Mouse (Mus musculus) G1E (cell line): ENCODE results near the gene Aldh3b2. TPM values are rescaled to one million over a fixed set of nuclear protein-coding genes. Genes with fewer than 3 reads are reported as not detected.

ENCODE experiments used
- ATAC-seq: 2 replicates; pipeline ENCODE4 v1.8.0; 2016; ENCODE audit warnings: mild to moderate bottlenecking; ENCODE audit not compliant: insufficient number of reproducible peaks, poor library complexity, low FRiP score, severe bottlenecking; ENCODE audit errors: extremely low read depth
- DNase-seq: peaks from one replicate; pipeline ENCODE4 v3.0.0; 2012; ENCODE audit warnings: low spot score
- H3K27me3 ChIP-seq: 2 replicates; pipeline ENCODE4 v1.6.1; 2012; ENCODE audit warnings: mild to moderate bottlenecking, low read length, inconsistent platforms; ENCODE audit not compliant: insufficient read depth
- H3K36me3 ChIP-seq: replicated peaks from 2 replicates; pipeline ENCODE3; 2012; ENCODE audit warnings: mild to moderate bottlenecking, inconsistent platforms
- H3K4me1 ChIP-seq: 2 replicates; pipeline ENCODE4 v1.6.1; 2012; ENCODE audit warnings: low read depth, low read length, inconsistent platforms, mixed read lengths; ENCODE audit not compliant: insufficient read depth
- H3K4me3 ChIP-seq: 2 replicates; pipeline ENCODE4 v1.5.1; 2012; ENCODE audit warnings: low read depth, mild to moderate bottlenecking, inconsistent platforms, low read length, moderate library complexity, mixed read lengths
- H3K9me3 ChIP-seq: replicated peaks from 2 replicates; pipeline ENCODE4 v1.6.1; 2012; ENCODE audit warnings: inconsistent platforms
- CTCF ChIP-seq: IDR thresholded peaks from 2 replicates; pipeline ENCODE4 v1.5.1; 2012; ENCODE audit warnings: low read depth, low read length, inconsistent platforms, mixed read lengths
- GATA1 ChIP-seq: IDR thresholded peaks from 2 replicates; pipeline ENCODE4 v1.6.1; 2012; ENCODE audit warnings: borderline replicate concordance, low read length, inconsistent platforms, mixed read lengths
- GATA2 ChIP-seq: IDR thresholded peaks from 2 replicates; pipeline ENCODE4 v1.6.1; 2012; ENCODE audit warnings: low read depth, low read length, inconsistent platforms, borderline replicate concordance
- POLR2AphosphoS5 ChIP-seq: IDR thresholded peaks from 2 replicates; pipeline ENCODE4 v1.6.1; 2012; ENCODE audit warnings: low read depth, low read length, inconsistent platforms; ENCODE audit not compliant: insufficient replicate concordance
- TAL1 ChIP-seq: conservative IDR thresholded peaks from 2 replicates; pipeline ENCODE4 v1.6.1; 2012; ENCODE audit warnings: low read depth, low read length, inconsistent platforms, mixed read lengths
- polyA plus RNA-seq: library from polyadenylated mRNA; stranded (reverse); fragments of >175 nt; gene quantifications from 2 replicates; pipeline ENCODE4 v1.2.3, GENCODE M21; 2012
- total RNA-seq, 2 experiments: library from RNA; stranded (forward) in 1 of 2; stranded (reverse) in 1 of 2; fragments of 200-1000 nt in 1 of 2; fragments of >200 nt in 1 of 2; fragmentation: Nextera tagmentation in 1 of 2; gene quantifications; 2 replicates each; pipeline ENCODE4 v1.2.3; 2014 to 2017

The Aldh3b2 gene
- total and polyA plus RNA-seq, 3 experiments: 0.11 TPM; not detected in 2

GRCm38 (mm10) chr19:3926279-3926678, 45.8 kb upstream of the Aldh3b2 start:
- ATAC-seq: no peak
- no peak for TF ChIP-seq TAL1
- TF ChIP-seq GATA2: no peak
- TF ChIP-seq GATA1: no peak
- TF ChIP-seq POLR2AphosphoS5: no peak
- no peak for TF ChIP-seq CTCF
- no peaks in the 10 kb centered on the region for H3K36me3 ChIP-seq
- H3K27me3 ChIP-seq: peaks cover 66% of the 10 kb centered on the region
- peaks cover 5% of the 10 kb centered on the region; the same call in 1 of the 2 replicates for H3K4me1 ChIP-seq
- no peak overlapping the region for H3K4me3 ChIP-seq
- DNase-seq: no peak
- no peaks in the 10 kb centered on the region for H3K9me3 ChIP-seq

GRCm38 (mm10) chr19:3926685-3927084, 45.4 kb upstream of the Aldh3b2 start:
- no peak for ATAC-seq
- no peak for TF ChIP-seq GATA2
- TF ChIP-seq GATA1: no peak
- TF ChIP-seq TAL1: no peak
- no peak for TF ChIP-seq POLR2AphosphoS5
- no peak for TF ChIP-seq CTCF
- Histone ChIP-seq H3K4me3 (no peak overlapping the region), H3K4me1 (peaks cover 5% of the 10 kb centered on the region; the same call in 1 of the 2 replicates), H3K9me3 (no peaks in the 10 kb centered on the region), H3K36me3 (no peaks in the 10 kb centered on the region), H3K27me3 (peaks cover 64% of the 10 kb centered on the region)
- no peak for DNase-seq

DNA sequence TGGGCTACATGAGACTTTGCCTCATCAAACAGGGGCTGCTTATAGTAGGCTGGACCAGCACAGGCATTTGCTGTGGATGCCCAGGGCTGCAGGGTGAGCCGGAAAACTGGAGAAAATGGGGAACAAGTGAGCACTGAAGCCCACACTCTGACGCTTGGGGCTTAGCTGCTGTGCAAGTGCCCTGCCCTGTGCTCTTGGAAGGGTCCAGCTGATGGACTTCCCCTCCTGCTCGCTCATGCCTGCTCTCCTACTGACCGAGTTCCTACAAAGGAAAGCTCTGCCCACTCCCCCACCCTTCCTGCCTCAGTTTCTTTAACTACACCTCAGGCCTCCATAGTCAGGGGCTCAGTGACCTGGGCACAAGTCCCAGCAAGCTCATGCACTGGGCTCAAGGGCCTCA, 44.1 kb upstream of the Aldh3b2 start:
- TF ChIP-seq TAL1: no peak
- no peak for TF ChIP-seq POLR2AphosphoS5
- no peak for TF ChIP-seq CTCF
- TF ChIP-seq GATA1: no peak
- TF ChIP-seq GATA2: no peak
- DNase-seq (no peak), ATAC-seq (no peak)
- Histone ChIP-seq H3K27me3 (peaks cover 58% of the 10 kb centered on the region), H3K4me1 (peaks cover 5% of the 10 kb centered on the region; the same call in 1 of the 2 replicates), H3K9me3 (no peaks in the 10 kb centered on the region), H3K4me3 (no peak overlapping the region), H3K36me3 (no peaks in the 10 kb centered on the region)

GRCm38 (mm10) chr19:3928779-3929178, 43.3 kb upstream of the Aldh3b2 start:
- TF ChIP-seq POLR2AphosphoS5 (no peak), GATA2 (no peak), TAL1 (no peak), GATA1 (no peak), CTCF (no peak)
- no peaks in the 10 kb centered on the region for H3K9me3 ChIP-seq
- no peak for ATAC-seq

DNA sequence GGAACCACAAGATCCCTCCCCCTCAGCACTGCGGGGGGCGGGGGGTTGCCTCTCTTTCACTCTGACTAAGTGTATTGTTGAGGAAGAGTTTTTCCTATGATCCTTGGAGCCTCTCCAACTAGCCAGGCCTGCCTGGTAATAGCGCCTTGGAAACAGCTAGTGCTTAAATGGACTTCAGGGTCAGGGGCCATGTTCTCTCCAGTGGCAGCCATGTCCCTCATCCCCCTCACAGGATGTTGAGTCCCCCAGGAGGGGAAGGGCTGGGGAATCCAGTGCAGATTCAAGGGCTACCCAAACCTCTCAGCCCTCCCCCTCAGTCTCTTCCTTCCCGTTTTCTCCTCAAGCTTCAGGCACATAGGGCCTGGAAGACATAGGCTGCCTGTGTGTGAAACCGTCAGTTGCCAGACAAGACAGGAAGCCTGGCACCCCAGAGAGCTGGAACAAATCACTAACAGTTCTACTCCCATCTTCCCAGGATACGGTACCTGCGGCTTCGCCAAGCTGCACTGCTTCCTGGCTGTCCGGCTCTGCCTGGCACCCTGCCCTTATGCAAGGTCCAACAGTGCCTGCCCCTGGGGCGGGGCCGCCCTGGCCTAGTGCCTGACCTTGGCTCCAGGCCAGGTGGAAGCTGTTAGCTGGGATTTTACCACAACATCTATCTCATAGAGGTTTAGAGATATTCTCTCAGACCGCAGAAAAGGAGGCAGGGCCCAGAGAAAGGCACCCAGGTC, 42.8 kb upstream of the Aldh3b2 start, which contains the start of gene Aldh3b1:
Gene Aldh3b1, minus strand, starts transcription at position 598 of the 731 bp plus-strand sequence.
- no peak for TF ChIP-seq POLR2AphosphoS5
- TF ChIP-seq GATA2: no peak
- TF ChIP-seq TAL1: no peak
- TF ChIP-seq CTCF: no peak
- no peak for TF ChIP-seq GATA1
- H3K9me3 ChIP-seq: no peaks in the 10 kb centered on the region
- ATAC-seq (no peak), DNase-seq (no peak)
- H3K4me1 ChIP-seq: no peaks in the 10 kb centered on the region; the same call in 1 of the 2 replicates
- peaks cover 54% of the 10 kb centered on the region for H3K27me3 ChIP-seq
- H3K4me3 ChIP-seq: no peak within 1 kb of the TSS
- H3K36me3 ChIP-seq: no peaks in the 10 kb centered on the region

More at GRCm38 (mm10) chr19:3928779-3929178, 43.3 kb upstream of the Aldh3b2 start:
- no peak for DNase-seq
- peaks cover 54% of the 10 kb centered on the region for H3K27me3 ChIP-seq
- no peaks in the 10 kb centered on the region for H3K36me3 ChIP-seq
- no peak overlapping the region for H3K4me3 ChIP-seq
- no peaks in the 10 kb centered on the region; the same call in 1 of the 2 replicates for H3K4me1 ChIP-seq

GRCm38 (mm10) chr19:3930262-3931057, 41.7 kb upstream of the Aldh3b2 start:
- Histone ChIP-seq H3K27me3 (peaks cover 52% of the 10 kb centered on the region), H3K4me1 (no peaks in the 10 kb centered on the region; the same call in 1 of the 2 replicates), H3K9me3 (no peaks in the 10 kb centered on the region), H3K4me3 (no peak overlapping the region), H3K36me3 (no peaks in the 10 kb centered on the region)
- ATAC-seq: no peak
- TF ChIP-seq CTCF (no peak), POLR2AphosphoS5 (no peak), GATA1 (no peak), TAL1 (no peak), GATA2 (no peak)
- no peak for DNase-seq
